Mouse (Mus musculus) spleen, adult 2 months (tissue): ENCODE results near the gene Fbxo42.

Source experiments
- CTCF ChIP-seq: fragments of 200-500 bp; IDR thresholded peaks from 2 replicates; pipeline ENCODE4 v1.5.1; 2011; ENCODE audit warnings: mild to moderate bottlenecking, inconsistent platforms; ENCODE audit not compliant: insufficient read depth, insufficient read length, insufficient replicate concordance; ENCODE audit errors: extremely low read depth
- POLR2A ChIP-seq: fragments of 200-500 bp; IDR thresholded peaks from 2 replicates; pipeline ENCODE4 v1.6.1; 2011; ENCODE audit warnings: low read depth, low read length, inconsistent platforms

DNA sequence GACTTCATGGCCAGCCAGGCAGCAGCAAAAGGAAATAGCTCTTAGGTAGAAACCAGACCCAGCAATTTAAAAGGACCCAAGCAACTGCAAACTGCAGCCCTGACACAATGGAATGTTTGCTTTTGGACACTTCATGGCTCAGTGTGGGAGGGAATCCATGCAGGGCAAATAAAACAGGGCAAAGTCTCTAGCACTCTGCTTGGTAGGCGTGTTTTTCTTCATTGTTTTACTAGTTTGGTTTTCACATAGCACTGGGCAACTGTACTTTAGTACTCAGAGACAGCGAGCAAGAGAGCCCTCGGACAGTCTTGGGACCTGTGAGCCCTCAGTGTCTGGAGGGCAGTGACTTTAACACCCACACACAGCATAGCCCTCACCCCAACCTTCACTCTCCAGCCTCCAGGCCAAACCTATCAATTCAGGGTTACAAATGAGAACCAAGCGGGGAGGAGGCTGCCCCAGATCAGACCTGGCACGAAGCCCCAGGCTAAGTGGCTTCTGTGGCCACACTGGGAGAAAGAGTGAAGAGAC lies 16.1 kb upstream of the Fbxo42 start:
- TF ChIP-seq CTCF (no peak), POLR2A (no peak)
